ENCODE assay signal across 12 mouse cellular contexts in genomic region chr1:158310426-158311156, GRCm38 (mm10). TPM values are rescaled to one million over a fixed set of nuclear protein-coding genes. Genes with fewer than 3 reads are reported as not detected.
A peak's percentile ranks its signal among the peaks of the same experiment; 100 is the strongest.
DNase-seq lines count a peak whose midpoint lies in the region; ATAC-seq and TF ChIP-seq lines count a peak whose summit lies in the region.
"Had no signal": no experiment of that assay in that cellular context is flagged by ENCODE, and none has a peak within 500 bp of the region (broad histone marks: within the 10 kb centered on the region; RNA-seq: fewer than 3 reads in every experiment).

No protein-coding gene starts in this region.

- H3K9me3 ChIP-seq in stomach, embryonic 14.5 days (ENCODE audit: control insufficient read depth, low read depth, low read length), result no peaks in the 10 kb centered on the region
- no peaks in the 10 kb centered on the region for H3K9me3 ChIP-seq in stomach, postnatal 0 days (ENCODE audit: control insufficient read depth, low read length)
- no peaks in the 10 kb centered on the region for H3K9me3 ChIP-seq in liver, postnatal 0 days (ENCODE audit: low read length)
- H3K9me3 ChIP-seq: midbrain, embryonic 12.5 days had no signal

- no peak overlapping the region for H3K9ac ChIP-seq in stomach, embryonic 14.5 days (replicated peaks; ENCODE audit: low read depth, low read length)
- H3K9ac ChIP-seq in stomach, postnatal 0 days (ENCODE audit: low read length), result no peak overlapping the region
- H3K9ac ChIP-seq in liver, postnatal 0 days (replicated peaks), result no peak overlapping the region
- H3K9ac ChIP-seq: liver, embryonic 14.5 days; midbrain, embryonic 12.5 days had no signal

- DNase-seq in gastrocnemius, postnatal 14 days, result peak; percentile 24
- no peak for DNase-seq in gastrocnemius, adult 8-10 months (ENCODE audit: low spot score in 2 of 2)
- no peak for DNase-seq in stomach, postnatal 0 days (ENCODE audit: low spot score)
- DNase-seq in cerebellum, adult 8-10 months, result peak; percentile 92
- no peak for DNase-seq in thymus, adult 18-20 months
- no peak for DNase-seq in kidney, adult 18-20 months
- no peak for DNase-seq in liver, postnatal 0 days
- DNase-seq: kidney, postnatal 14 days had no signal

- no peak for TF ChIP-seq CTCF in stomach, postnatal 0 days (IDR thresholded peaks at IDR 0.05; ENCODE audit: low read depth)
- no peak for TF ChIP-seq CTCF in liver, postnatal 0 days (IDR thresholded peaks at IDR 0.05; ENCODE audit: low read depth)

- 0 out of 2 replicates have a peak, but pooled peaks have one; percentile 6 for ATAC-seq in stomach, embryonic 14.5 days (ENCODE audit: insufficient number of reproducible peaks, insufficient read depth, low FRiP score, low read depth)
- ATAC-seq in stomach, postnatal 0 days (ENCODE audit: low FRiP score, low TSS enrichment), result no peak
- ATAC-seq in liver, postnatal 0 days, result no peak

- H3K36me3 ChIP-seq in stomach, embryonic 14.5 days (ENCODE audit: control insufficient read depth, insufficient read depth, low read length), result no peaks in the 10 kb centered on the region
- H3K36me3 ChIP-seq in stomach, postnatal 0 days (ENCODE audit: control insufficient read depth, insufficient read depth, low read length), result no peaks in the 10 kb centered on the region
- H3K36me3 ChIP-seq in liver, postnatal 0 days (replicated peaks; ENCODE audit: insufficient read depth, low read length), result no peaks in the 10 kb centered on the region
- H3K36me3 ChIP-seq: midbrain, embryonic 12.5 days had no signal

- TF ChIP-seq EP300 in stomach, postnatal 0 days (optimal IDR thresholded peaks at IDR 0.05), result no peak
- no peak for TF ChIP-seq EP300 in liver, postnatal 0 days (IDR thresholded peaks at IDR 0.05; ENCODE audit: low read depth)

- no peaks in the 10 kb centered on the region for H3K4me1 ChIP-seq in stomach, embryonic 14.5 days (ENCODE audit: control insufficient read depth, insufficient read depth, low read length)
- H3K4me1 ChIP-seq in stomach, postnatal 0 days (replicated peaks; ENCODE audit: control insufficient read depth, insufficient read depth), result no peaks in the 10 kb centered on the region
- no peaks in the 10 kb centered on the region for H3K4me1 ChIP-seq in liver, postnatal 0 days (ENCODE audit: insufficient read depth)
- H3K4me1 ChIP-seq: midbrain, embryonic 12.5 days had no signal

- H3K27ac ChIP-seq in stomach, embryonic 14.5 days (ENCODE audit: low read length), result no peak overlapping the region
- H3K27ac ChIP-seq in stomach, postnatal 0 days (replicated peaks), result no peak overlapping the region
- H3K27ac ChIP-seq in liver, postnatal 0 days (ENCODE audit: low read depth), result no peak overlapping the region
- H3K27ac ChIP-seq: liver, embryonic 14.5 days; midbrain, embryonic 12.5 days had no signal

- H3K4me3 ChIP-seq in stomach, embryonic 14.5 days (ENCODE audit: low read depth, low read length), result no peak overlapping the region
- H3K4me3 ChIP-seq in stomach, postnatal 0 days (ENCODE audit: low read depth, low read length), result no peak overlapping the region
- no peak overlapping the region for H3K4me3 ChIP-seq in liver, postnatal 0 days (ENCODE audit: low read depth, low read length)
- H3K4me3 ChIP-seq: midbrain, embryonic 12.5 days had no signal

- no peak overlapping the region for H3K4me2 ChIP-seq in stomach, embryonic 14.5 days (replicated peaks; ENCODE audit: low read depth, low read length)
- H3K4me2 ChIP-seq in stomach, postnatal 0 days (replicated peaks; ENCODE audit: low read depth), result no peak overlapping the region
- no peak overlapping the region for H3K4me2 ChIP-seq in liver, postnatal 0 days (ENCODE audit: low read depth, low read length)
- H3K4me2 ChIP-seq: midbrain, embryonic 12.5 days had no signal

- intact Hi-C loops in gastrocnemius, postnatal 14 days (cut with DNase I; ENCODE audit: low total_unique reads), result no loop called here

- H3K27me3 ChIP-seq in stomach, embryonic 14.5 days (ENCODE audit: control insufficient read depth, insufficient read depth, low read length), result no peaks in the 10 kb centered on the region
- no peaks in the 10 kb centered on the region for H3K27me3 ChIP-seq in stomach, postnatal 0 days (ENCODE audit: control insufficient read depth, insufficient read depth, low read length)
- H3K27me3 ChIP-seq in liver, postnatal 0 days (ENCODE audit: insufficient read depth, low read length), result no peaks in the 10 kb centered on the region
- H3K27me3 ChIP-seq: midbrain, embryonic 12.5 days had no signal

- 68% methylated on average over 5 of the region's 5 CpGs for WGBS in stomach, embryonic 14.5 days
- 45% methylated on average over 5 of the region's 5 CpGs for WGBS in stomach, postnatal 0 days
- 58% methylated on average over 5 of the region's 5 CpGs for WGBS in liver, postnatal 0 days (ENCODE audit: insufficient replicate concordance)

RNA-seq across cellular contexts. Expression of gene Brinp2, which starts 45.5 kb away (rescaled TPM):
- under 1 TPM; 0.16 to 0.44 TPM for total RNA-seq in gastrocnemius, postnatal 14 days (2021)
- under 1 TPM; 0.19 to 0.54 (median 0.35) TPM for total RNA-seq in gastrocnemius, adult 8-10 months (2022)
- polyA plus RNA-seq in stomach, embryonic 14.5 days (2014; fragmentation: Nextera tagmentation; extraction: Ambion mirVana), result 1.4 and 1.5 TPM in 2 replicates
- 0.96 and 0.99 TPM in 2 replicates for polyA plus RNA-seq in stomach, postnatal 0 days (2015; fragmentation: Nextera tagmentation; extraction: Ambion mirVana)
- 0.02 TPM in 1 of 2 replicates, not detected in the other for polyA plus RNA-seq in liver, postnatal 0 days (2015; fragmentation: Nextera tagmentation; extraction: Ambion mirVana)
- total RNA-seq: hematopoietic stem cell, adult 5-6 weeks had no signal
- polyA plus RNA-seq: liver, embryonic 14.5 days had no signal

RNA-seq across cellular contexts. Expression of gene Astn1, which starts 51.5 kb away (rescaled TPM):
- under 1 TPM; 0.38 to 0.39 TPM for total RNA-seq in gastrocnemius, postnatal 14 days (2021)
- under 1 TPM; 0.11 to 0.70 (median 0.37) TPM for total RNA-seq in gastrocnemius, adult 8-10 months (2022)
- polyA plus RNA-seq in stomach, embryonic 14.5 days (2014; fragmentation: Nextera tagmentation; extraction: Ambion mirVana), result 3.8 and 4.5 TPM in 2 replicates
- 0.47 and 0.57 TPM in 2 replicates for polyA plus RNA-seq in stomach, postnatal 0 days (2015; fragmentation: Nextera tagmentation; extraction: Ambion mirVana)
- polyA plus RNA-seq in liver, postnatal 0 days (2015; fragmentation: Nextera tagmentation; extraction: Ambion mirVana), result not detected in 2 replicates
- total RNA-seq: hematopoietic stem cell, adult 5-6 weeks had no signal

Comparison
In these comparisons a context has a peak if more than half of its experiments do, and no peak if none do; other contexts are left out.
1. DNase-seq: peak in gastrocnemius, postnatal 14 days (single experiment) and cerebellum, adult 8-10 months (single experiment); none in gastrocnemius, adult 8-10 months (0 of 2), stomach, postnatal 0 days (single experiment), thymus, adult 18-20 months (0 of 2), kidney, adult 18-20 months (single experiment) and liver, postnatal 0 days (single experiment).